Mouse (Mus musculus) adrenal gland, adult 2 months (tissue): ENCODE data around the gene Kctd13. TPM values are rescaled to one million over a fixed set of nuclear protein-coding genes. Genes with fewer than 3 reads are reported as not detected.
"Not testable (repeated sequence)": the region's sequence is repeated elsewhere in the genome, so short reads cannot be mapped to it uniquely, and the experiment has no call there.

Experiments used
- DNase-seq: peaks from one replicate; pipeline ENCODE4 v3.0.0; 2021
- long read RNA-seq: library from polyadenylated mRNA; stranded (forward); transcript quantifications from one replicate; pipeline ENCODE4 v2.0.0, GENCODE M21; 2021
- polyA plus RNA-seq: library from polyadenylated mRNA; depleted of rRNA; stranded (reverse); fragments of >200 nt; gene quantifications from 2 replicates; pipeline ENCODE4 v1.2.3, GENCODE M21; 2012; rRNA removed
- total RNA-seq, 2 experiments: library from RNA; stranded (reverse); gene quantifications; 2 replicates each; pipeline ENCODE4 v1.2.3; 2021

The Kctd13 gene
- total RNA-seq (10 to 100 TPM; 25.9 to 26.8 TPM), polyA plus RNA-seq (52.0 and 52.9 TPM in 2 replicates)
- long read RNA-seq, transcript Kctd13-201 (6 exons, 1,676 nt): major isoform, 56 of 57 reads
- long read RNA-seq, partial matches to known transcripts: 0 of 57 reads
- long read RNA-seq, other reads (novel, unspliced or antisense): 1 of 57 reads

- DNase-seq: peak; percentile 97
These were observed at the start of gene Kctd13 for GRCm38 (mm10) chr7:126928384-126929037. TSS of gene Kctd13 (plus strand) at chr7:126928879.

GRCm38 (mm10) chr7:126881040-126881439 is 47.6 kb upstream of the Kctd13 start:
- peak; percentile 47 for DNase-seq

- peak; percentile 45 for DNase-seq
These were observed 44.9 kb upstream of the Kctd13 start for GRCm38 (mm10) chr7:126883731-126884181.

GRCm38 (mm10) chr7:126884286-126885164 is 44.2 kb upstream of the Kctd13 start, which contains the start of gene Taok2:
TSS of gene Taok2 (minus strand) at chr7:126884703.
- DNase-seq: peak; percentile 100

GRCm38 (mm10) chr7:126887281-126887680 is 41.4 kb upstream of the Kctd13 start:
- DNase-seq: no peak

- peak; percentile 29 for DNase-seq
These were observed 39.8 kb upstream of the Kctd13 start for GRCm38 (mm10) chr7:126888852-126889251.

GRCm38 (mm10) chr7:126896912-126897311 is 31.8 kb upstream of the Kctd13 start:
- no peak for DNase-seq

- DNase-seq: no peak
These were observed 31.1 kb upstream of the Kctd13 start for GRCm38 (mm10) chr7:126897390-126898101.

GRCm38 (mm10) chr7:126898102-126898990 is 30.3 kb upstream of the Kctd13 start:
- peak; percentile 97 for DNase-seq

- not testable (repeated sequence) for DNase-seq
These were observed 28.9 kb upstream of the Kctd13 start for GRCm38 (mm10) chr7:126899781-126900180.

GRCm38 (mm10) chr7:126905590-126905989 is 23.1 kb upstream of the Kctd13 start:
- peak; percentile 44 for DNase-seq

- no peak for DNase-seq
These were observed 13.8 kb upstream of the Kctd13 start for GRCm38 (mm10) chr7:126914844-126915243.

- not testable (repeated sequence) for DNase-seq
These were observed 10.3 kb upstream of the Kctd13 start for GRCm38 (mm10) chr7:126918356-126918755.

- DNase-seq: peak; percentile 65
These were observed 8.7 kb upstream of the Kctd13 start for GRCm38 (mm10) chr7:126919973-126920372.

GRCm38 (mm10) chr7:126921563-126921962 is 7.1 kb upstream of the Kctd13 start:
- no peak for DNase-seq

- DNase-seq: peak; percentile 38
These were observed 6.0 kb upstream of the Kctd13 start, which contains the start of gene Tmem219 for GRCm38 (mm10) chr7:126922624-126923060. TSS of gene Tmem219 (minus strand) at chr7:126922917.

GRCm38 (mm10) chr7:126923999-126924398 is 4.7 kb upstream of the Kctd13 start:
- no peak for DNase-seq

GRCm38 (mm10) chr7:126926299-126926698 is 2.4 kb upstream of the Kctd13 start:
- DNase-seq: no peak

GRCm38 (mm10) chr7:126929046-126929445 is 367 bp downstream of the Kctd13 start:
- peak; percentile 55 for DNase-seq

- DNase-seq: no peak
These were observed 4.0 kb downstream of the Kctd13 start for GRCm38 (mm10) chr7:126932652-126933051.

- DNase-seq: no peak
These were observed 12.5 kb downstream of the Kctd13 start for GRCm38 (mm10) chr7:126941171-126941570.
